Mouse (Mus musculus): ENCODE results near the gene Rpl12. TPM values are rescaled to one million over a fixed set of nuclear protein-coding genes. Genes with fewer than 3 reads are reported as not detected.

Rpl12 gene
- 1,267 and 2,336 TPM in 2 replicates for polyA plus RNA-seq (2012; ENCODE audit: low replicate concordance)

DNA sequence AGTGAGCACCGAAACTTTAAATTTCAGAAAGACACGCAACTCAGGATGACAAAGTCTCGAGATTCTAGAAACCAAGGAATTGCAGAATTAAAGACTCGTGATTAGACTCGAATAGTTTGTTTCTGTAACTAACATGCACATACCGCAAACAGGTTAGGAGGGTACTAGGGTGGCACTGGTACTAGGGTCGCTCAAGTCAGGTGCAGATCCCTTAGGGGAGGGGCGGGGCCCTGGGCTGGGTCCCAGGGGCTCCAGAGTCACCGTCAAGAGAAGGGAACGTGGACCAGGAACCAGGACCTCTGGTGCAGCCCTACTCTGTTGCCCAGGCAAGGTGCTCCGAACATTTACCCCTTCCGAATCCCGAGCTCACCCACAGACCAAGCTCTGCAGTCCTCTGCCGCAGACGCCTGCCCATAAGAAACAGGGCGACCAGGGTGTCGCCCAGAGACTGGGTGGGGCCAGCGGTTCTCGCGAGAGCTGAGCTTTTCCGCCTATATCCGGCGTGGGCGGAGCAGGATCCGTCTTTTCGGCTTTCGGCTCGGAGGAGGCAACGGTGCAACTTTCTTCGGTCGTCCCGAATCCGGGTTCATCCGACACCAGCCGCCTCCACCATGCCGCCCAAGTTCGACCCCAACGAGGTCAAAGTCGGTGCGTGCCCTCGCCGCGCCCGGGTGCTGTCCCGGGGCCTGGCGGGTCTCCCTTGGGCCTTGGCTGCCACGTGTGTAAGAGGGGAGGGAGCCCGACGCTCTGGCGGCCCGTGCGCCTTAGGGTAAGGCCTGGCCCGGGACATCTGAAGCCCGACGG, at the start of gene Rpl12, which contains the start of gene Lrsam1:
Rpl12 (plus strand) TSS at position 368 of the 804 bp plus-strand sequence.
Lrsam1 (minus strand) TSS at position 423 of the 804 bp plus-strand sequence.

DNA sequence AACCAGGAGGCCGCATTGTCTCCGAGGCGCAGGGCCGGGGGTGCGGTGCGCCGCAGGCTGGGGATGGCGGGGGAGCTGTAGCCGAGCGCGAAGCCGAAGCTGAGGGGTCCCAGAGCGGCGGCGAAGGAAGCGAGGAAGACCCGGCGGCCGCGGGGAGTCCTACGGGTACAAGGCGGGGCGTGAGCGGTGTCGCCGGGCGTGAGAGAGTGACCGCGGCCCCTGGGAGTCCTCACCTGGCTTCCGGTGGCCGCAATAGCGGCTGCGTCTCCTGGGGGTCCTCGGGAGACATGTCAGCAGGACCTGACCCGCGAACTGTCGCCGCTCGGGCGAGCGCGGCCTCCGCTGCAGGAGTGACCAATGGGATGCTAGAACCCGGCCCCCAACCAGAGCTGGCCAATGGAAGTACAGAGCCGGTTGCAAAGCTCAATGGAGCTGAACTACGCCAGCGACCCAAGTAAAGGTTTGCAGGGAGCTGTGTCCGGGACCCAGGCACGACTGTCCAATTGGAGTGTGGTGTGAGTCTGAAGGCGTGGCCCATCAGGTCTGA, 20.4 kb downstream of the Rpl12 start, which contains the start of gene Slc2a8:
Slc2a8 (minus strand) TSS at position 359 of the 547 bp plus-strand sequence.

Other genes with a start within 250 kb of the Rpl12 start
- 91.0 and 160 TPM in 2 replicates for gene Cdk9, start 248.5 kb upstream of the Rpl12 start, polyA plus RNA-seq (2012; ENCODE audit: low replicate concordance)
- gene Sh2d3c, start 240.5 kb upstream of the Rpl12 start, polyA plus RNA-seq (2012; ENCODE audit: low replicate concordance): 153 and 217 TPM in 2 replicates
- not detected in 2 replicates for gene 6330409D20Rik, start 220.5 kb upstream of the Rpl12 start, polyA plus RNA-seq (2012; ENCODE audit: low replicate concordance)
- gene Tor2a, start 204.3 kb upstream of the Rpl12 start, polyA plus RNA-seq (2012; ENCODE audit: low replicate concordance): 61.8 and 69.6 TPM in 2 replicates
- gene Ttc16, start 185.9 kb upstream of the Rpl12 start, polyA plus RNA-seq (2012; ENCODE audit: low replicate concordance): 0.04 and 0.09 TPM in 2 replicates
- 2.4 and 6.0 TPM in 2 replicates for gene Ptrh1, start 185.8 kb upstream of the Rpl12 start, polyA plus RNA-seq (2012; ENCODE audit: low replicate concordance)
- not detected in 2 replicates for gene Cfap157, start 177.1 kb upstream of the Rpl12 start, polyA plus RNA-seq (2012; ENCODE audit: low replicate concordance)
- 1.4 and 3.5 TPM in 2 replicates for gene Stxbp1, start 114.3 kb upstream of the Rpl12 start, polyA plus RNA-seq (2012; ENCODE audit: low replicate concordance)
- gene Fam129b, start 85.4 kb upstream of the Rpl12 start, polyA plus RNA-seq (2012; ENCODE audit: low replicate concordance): 10.9 and 38.1 TPM in 2 replicates
- gene Lrsam1, start 55 bp downstream of the Rpl12 start, polyA plus RNA-seq (2012; ENCODE audit: low replicate concordance): 12.7 and 17.3 TPM in 2 replicates
- gene Slc2a8, start 20.5 kb downstream of the Rpl12 start, polyA plus RNA-seq (2012; ENCODE audit: low replicate concordance): 41.9 and 165 TPM in 2 replicates
- gene Garnl3, start 170.1 kb downstream of the Rpl12 start, polyA plus RNA-seq (2012; ENCODE audit: low replicate concordance): 1.6 and 3.1 TPM in 2 replicates